Mouse (Mus musculus) testis, adult 2 months (tissue): ENCODE results near the gene Slc39a11. TPM values are rescaled to one million over a fixed set of nuclear protein-coding genes. Genes with fewer than 3 reads are reported as not detected.

Experiments used
- H3K27ac ChIP-seq: fragments of 200-500 bp; 2 replicates; pipeline ENCODE4 v1.5.1; 2012; ENCODE audit warnings: low read depth, low read length; ENCODE audit not compliant: control insufficient read depth, insufficient read depth
- H3K27me3 ChIP-seq: fragments of 200-500 bp; 2 replicates; pipeline ENCODE4 v1.6.1; 2012; ENCODE audit warnings: mild to moderate bottlenecking, low read length, moderate library complexity; ENCODE audit not compliant: control insufficient read depth, insufficient read depth
- H3K36me3 ChIP-seq: fragments of 200-500 bp; 2 replicates; pipeline ENCODE4 v1.6.1; 2012; ENCODE audit warnings: mild to moderate bottlenecking, low read length; ENCODE audit not compliant: control insufficient read depth, insufficient read depth
- H3K4me1 ChIP-seq: fragments of 200-500 bp; 2 replicates; pipeline ENCODE4 v1.6.1; 2012; ENCODE audit warnings: low read length; ENCODE audit not compliant: control insufficient read depth, insufficient read depth
- H3K4me3 ChIP-seq: fragments of 200-500 bp; 2 replicates; pipeline ENCODE4 v1.5.1; 2012; ENCODE audit warnings: low read depth, mild to moderate bottlenecking, low read length, moderate library complexity, mixed read lengths; ENCODE audit not compliant: control insufficient read depth
- CTCF ChIP-seq: fragments of 200-500 bp; IDR thresholded peaks from 2 replicates; pipeline ENCODE4 v1.5.1; 2012; ENCODE audit warnings: low read depth, mild to moderate bottlenecking, inconsistent platforms, low read length, moderate library complexity; ENCODE audit not compliant: control insufficient read depth, insufficient read depth, insufficient replicate concordance
- POLR2A ChIP-seq: fragments of 200-500 bp; IDR thresholded peaks from 2 replicates; pipeline ENCODE4 v1.6.1; 2012; ENCODE audit warnings: low read depth, mild to moderate bottlenecking, inconsistent platforms, low read length, moderate library complexity; ENCODE audit not compliant: control insufficient read depth
- polyA plus RNA-seq: library from polyadenylated mRNA; depleted of rRNA; stranded (reverse); fragments of >200 nt; gene quantifications from 2 replicates; pipeline ENCODE4 v1.2.3, GENCODE M21; 2012

Slc39a11 gene
- polyA plus RNA-seq, 1 experiment, result 8.9 TPM

GRCm38 (mm10) chr11:113382674-113383571, 267.0 kb downstream of the Slc39a11 start:
- TF ChIP-seq CTCF (no peak), POLR2A (no peak)
- H3K27me3 ChIP-seq, result no peaks in the 10 kb centered on the region
- no peaks in the 10 kb centered on the region for H3K4me1 ChIP-seq
- no peaks in the 10 kb centered on the region for H3K36me3 ChIP-seq
- H3K27ac ChIP-seq, result no peak overlapping the region
- no peak overlapping the region for H3K4me3 ChIP-seq

GRCm38 (mm10) chr11:113381550-113381949, 268.3 kb downstream of the Slc39a11 start:
- H3K4me3 ChIP-seq, result no peak overlapping the region
- H3K4me1 ChIP-seq, result no peaks in the 10 kb centered on the region
- no peak for TF ChIP-seq CTCF
- no peak for TF ChIP-seq POLR2A
- no peaks in the 10 kb centered on the region for H3K27me3 ChIP-seq
- H3K36me3 ChIP-seq, result no peaks in the 10 kb centered on the region
- no peak overlapping the region for H3K27ac ChIP-seq

- Histone ChIP-seq H3K4me3 (no peak overlapping the region), H3K4me1 (no peaks in the 10 kb centered on the region), H3K27ac (no peak overlapping the region), H3K36me3 (no peaks in the 10 kb centered on the region), H3K27me3 (no peaks in the 10 kb centered on the region)
- TF ChIP-seq POLR2A (no peak), CTCF (no peak)
Observed at GRCm38 (mm10) chr11:113378867-113379266, 271.0 kb downstream of the Slc39a11 start.

GRCm38 (mm10) chr11:113376066-113376465, 273.8 kb downstream of the Slc39a11 start:
- Histone ChIP-seq H3K4me3 (no peak overlapping the region), H3K27ac (no peak overlapping the region), H3K4me1 (no peaks in the 10 kb centered on the region), H3K27me3 (no peaks in the 10 kb centered on the region), H3K36me3 (no peaks in the 10 kb centered on the region)
- TF ChIP-seq POLR2A (no peak), CTCF (no peak)

DNA sequence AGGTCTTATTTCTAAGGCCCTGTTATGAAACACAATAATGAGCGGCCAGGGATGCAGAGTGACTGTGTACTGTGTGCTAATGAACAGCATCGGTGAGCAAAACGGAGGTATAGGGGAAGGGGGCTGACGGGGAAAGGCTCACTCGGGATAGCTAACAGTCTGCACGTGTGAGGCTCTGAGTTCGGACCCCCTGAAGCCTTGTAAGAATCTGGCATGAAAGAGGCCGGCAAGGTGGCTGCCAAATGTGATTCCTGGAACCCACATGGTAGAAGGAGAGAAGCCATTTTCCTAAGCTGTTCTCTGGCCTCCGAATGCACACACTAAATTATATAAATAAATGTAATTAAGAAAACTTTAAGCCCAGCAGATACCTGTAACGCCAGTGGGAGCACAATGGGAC, 276.0 kb downstream of the Slc39a11 start:
- TF ChIP-seq CTCF (no peak), POLR2A (no peak)
- Histone ChIP-seq H3K4me3 (no peak overlapping the region), H3K27ac (no peak overlapping the region), H3K36me3 (no peaks in the 10 kb centered on the region), H3K27me3 (no peaks in the 10 kb centered on the region), H3K4me1 (no peaks in the 10 kb centered on the region)

DNA sequence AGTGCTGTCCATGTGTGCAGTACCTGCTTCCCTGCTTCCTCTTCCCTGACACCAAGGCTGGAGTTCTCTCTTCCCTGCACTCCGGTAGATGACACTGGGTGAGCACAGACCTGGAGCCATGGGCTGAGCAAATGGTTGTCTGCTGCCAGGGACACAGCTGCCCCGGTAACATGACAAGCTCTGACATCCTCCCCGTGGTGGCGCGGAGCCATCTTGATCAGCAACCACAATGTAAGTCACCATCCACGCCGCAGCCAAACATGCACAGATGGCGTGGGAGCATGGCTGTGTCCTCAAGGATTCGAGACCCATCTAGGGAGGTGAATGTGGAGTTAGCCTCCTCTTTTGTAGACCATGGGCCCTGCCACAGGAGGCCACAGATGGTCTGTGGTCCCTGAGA, 276.5 kb downstream of the Slc39a11 start:
- H3K27ac ChIP-seq, result no peak overlapping the region
- TF ChIP-seq POLR2A (no peak), CTCF (no peak)
- H3K4me3 ChIP-seq, result no peak overlapping the region

DNA sequence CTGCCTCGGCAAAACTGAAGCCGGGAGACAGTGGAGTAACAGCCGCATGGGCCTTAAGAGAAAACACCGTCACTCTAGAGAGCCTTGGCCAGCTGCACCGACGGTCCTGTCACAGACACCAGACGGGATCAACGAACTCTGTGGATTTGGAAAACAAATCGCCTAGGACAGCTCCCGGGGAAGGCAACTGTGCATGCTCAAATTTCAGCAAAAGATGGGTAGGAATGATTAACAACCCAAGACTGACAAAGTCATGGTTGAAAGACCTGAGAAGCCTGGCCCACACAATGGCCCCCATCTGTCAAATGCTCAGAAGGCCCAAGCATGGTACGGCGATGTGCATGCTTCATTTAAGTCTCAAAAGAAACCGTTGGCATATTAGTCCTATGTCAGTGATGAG, 281.8 kb downstream of the Slc39a11 start:
- H3K4me1 ChIP-seq, result no peaks in the 10 kb centered on the region
- TF ChIP-seq CTCF (no peak), POLR2A (no peak)
- H3K27ac ChIP-seq, result no peak overlapping the region
- H3K4me3 ChIP-seq, result no peak overlapping the region
- no peaks in the 10 kb centered on the region for H3K36me3 ChIP-seq
- no peaks in the 10 kb centered on the region for H3K27me3 ChIP-seq

More for the DNA sequence above, 276.5 kb downstream of the Slc39a11 start:
- no peaks in the 10 kb centered on the region for H3K36me3 ChIP-seq
- H3K27me3 ChIP-seq, result no peaks in the 10 kb centered on the region
- no peaks in the 10 kb centered on the region for H3K4me1 ChIP-seq
